Mouse (Mus musculus): ENCODE measurements at regions not wholly inside any gene's neighbourhood (a gene's known extent, or its start where the extent isn't known, plus 50 kb on each side); places are given as distances from the start of the nearest gene placed in this dataset.

DNA sequence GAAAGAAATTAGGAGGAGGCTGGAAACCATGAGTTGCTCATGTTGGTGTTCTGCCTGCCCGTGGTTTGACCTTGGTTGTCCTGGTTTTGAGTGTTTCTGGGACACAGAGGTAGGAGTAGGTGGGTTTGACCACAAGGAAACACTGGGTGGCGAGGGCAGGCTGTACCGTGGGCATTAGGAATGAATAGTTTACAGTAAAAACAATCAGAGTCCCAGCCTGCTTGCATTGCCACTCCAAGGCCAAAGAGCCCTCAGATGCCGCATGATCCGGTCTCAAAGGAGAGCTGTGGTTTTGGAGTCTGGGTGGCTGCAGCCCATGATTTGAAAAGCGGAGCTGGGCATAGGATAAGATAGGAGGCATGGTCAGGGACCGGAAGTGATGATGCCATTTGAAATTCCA is 212.0 kb downstream of the 4933412E24Rik start:
- WGBS = 87% methylated on average over 7 of the region's 7 CpGs
- H3K4me1 ChIP-seq (ENCODE audit: control insufficient read depth, insufficient read depth, low read length) = no peaks in the 10 kb centered on the region
- no peaks in the 10 kb centered on the region for H3K27me3 ChIP-seq (ENCODE audit: control insufficient read depth, insufficient read depth, low read length)
- no peak overlapping the region for H3K4me3 ChIP-seq (replicated peaks; ENCODE audit: insufficient read depth, low read depth, low read length)
- no peak overlapping the region for H3K27ac ChIP-seq (ENCODE audit: insufficient read depth, low read length)
- TF ChIP-seq CTCF (IDR thresholded peaks at IDR 0.05; ENCODE audit: borderline replicate concordance, insufficient read depth, low read depth, low read length) (no peak), POLR2A (IDR thresholded peaks at IDR 0.05; ENCODE audit: borderline replicate concordance, insufficient read depth, low read length) (no peak)
- DNase-seq = no peak

DNA sequence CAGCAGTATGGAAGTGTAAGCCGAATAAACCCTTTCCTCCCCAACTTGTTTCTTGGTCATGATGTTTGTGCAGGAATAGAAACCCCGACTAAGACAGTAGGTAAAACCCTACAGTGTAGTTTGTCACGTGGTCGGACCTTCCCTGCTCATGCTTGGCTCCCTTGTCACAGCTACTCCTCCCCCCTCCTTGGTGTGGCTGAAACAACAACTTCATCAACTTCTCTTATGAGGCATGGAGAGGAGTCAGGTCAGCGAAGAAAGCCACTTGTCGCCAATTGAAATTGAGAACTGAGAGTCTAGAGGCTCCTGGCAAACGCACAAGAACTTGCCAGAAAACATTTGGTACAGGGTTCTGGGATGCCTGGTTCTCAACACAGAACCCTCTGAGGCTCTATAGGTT is 214.1 kb downstream of the 4933412E24Rik start:
- DNase-seq = no peak
- H3K4me3 ChIP-seq (replicated peaks; ENCODE audit: insufficient read depth, low read depth, low read length) = no peak overlapping the region
- H3K27me3 ChIP-seq (ENCODE audit: control insufficient read depth, insufficient read depth, low read length) = no peaks in the 10 kb centered on the region
- no peak overlapping the region for H3K27ac ChIP-seq (ENCODE audit: insufficient read depth, low read length)
- no peaks in the 10 kb centered on the region for H3K4me1 ChIP-seq (ENCODE audit: control insufficient read depth, insufficient read depth, low read length)
- 86% methylated on average over 7 of the region's 7 CpGs for WGBS
- TF ChIP-seq CTCF (IDR thresholded peaks at IDR 0.05; ENCODE audit: borderline replicate concordance, insufficient read depth, low read depth, low read length) (no peak), POLR2A (IDR thresholded peaks at IDR 0.05; ENCODE audit: borderline replicate concordance, insufficient read depth, low read length) (no peak)

DNA sequence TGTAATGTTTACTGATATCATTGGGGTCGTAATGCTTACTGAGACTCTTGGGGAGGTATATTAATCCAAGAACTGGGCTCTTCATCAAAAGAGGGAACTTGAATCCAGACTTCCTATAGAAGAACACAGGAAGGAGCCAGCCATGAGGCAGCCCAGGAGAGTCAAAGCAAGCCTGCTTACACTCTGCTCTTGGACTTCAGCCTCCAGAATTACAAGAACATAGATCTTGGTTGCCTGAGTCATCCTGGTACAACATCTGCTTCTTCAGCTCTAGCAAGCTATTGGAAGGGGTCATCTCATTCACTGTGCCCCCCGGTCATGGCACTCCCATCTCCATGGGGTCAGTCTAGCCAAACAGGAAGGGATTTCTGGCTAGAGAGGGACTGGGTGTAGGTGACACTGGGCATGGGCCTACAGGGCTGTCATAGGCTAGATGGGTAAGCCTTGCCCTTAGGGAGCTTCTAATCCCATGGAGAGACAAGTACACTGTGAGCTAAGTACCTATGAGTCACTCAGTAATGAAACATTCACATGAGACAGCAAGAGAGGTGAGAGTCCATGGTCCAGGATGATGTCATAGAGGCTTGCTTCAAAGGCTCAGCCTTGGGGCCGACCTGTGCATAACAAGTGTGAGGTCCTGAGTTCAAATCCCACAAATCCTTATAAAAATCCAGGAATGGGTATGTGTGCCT is 217.1 kb downstream of the 4933412E24Rik start:
- H3K4me3 ChIP-seq (replicated peaks; ENCODE audit: insufficient read depth, low read depth, low read length) = no peak overlapping the region
- 94% methylated on average over 3 of the region's 3 CpGs for WGBS
- TF ChIP-seq POLR2A (IDR thresholded peaks at IDR 0.05; ENCODE audit: borderline replicate concordance, insufficient read depth, low read length) (no peak), CTCF (IDR thresholded peaks at IDR 0.05; ENCODE audit: borderline replicate concordance, insufficient read depth, low read depth, low read length) (no peak)
- H3K4me1 ChIP-seq (ENCODE audit: control insufficient read depth, insufficient read depth, low read length) = peaks cover 9% of the 10 kb centered on the region; the same call in 1 of the 2 replicates
- no peak overlapping the region for H3K27ac ChIP-seq (ENCODE audit: insufficient read depth, low read length)
- H3K27me3 ChIP-seq (ENCODE audit: control insufficient read depth, insufficient read depth, low read length) = no peaks in the 10 kb centered on the region
- DNase-seq = no peak

DNA sequence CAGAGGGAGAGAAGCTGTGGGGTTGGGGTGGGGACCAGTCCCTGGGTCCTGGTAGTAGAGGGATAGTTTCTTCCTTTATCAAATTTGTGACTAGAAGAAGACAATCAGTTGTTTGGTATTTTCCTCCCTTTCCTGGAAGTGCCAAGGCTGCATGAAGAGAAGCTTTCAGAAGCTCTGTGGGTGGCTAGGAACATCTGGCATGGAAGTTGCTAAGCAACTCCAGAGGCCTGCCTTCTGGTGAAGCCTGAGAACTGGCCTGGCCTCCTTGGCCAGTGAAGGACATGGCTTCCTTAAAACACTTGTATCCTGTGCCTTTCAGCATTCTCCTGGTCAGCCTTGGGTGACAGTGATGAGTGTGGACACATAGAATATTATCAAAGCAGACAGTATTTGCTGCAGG is 217.9 kb downstream of the 4933412E24Rik start:
- DNase-seq = no peak
- Histone ChIP-seq H3K4me1 (ENCODE audit: control insufficient read depth, insufficient read depth, low read length) (peaks cover 9% of the 10 kb centered on the region; the same call in 1 of the 2 replicates), H3K27me3 (ENCODE audit: control insufficient read depth, insufficient read depth, low read length) (no peaks in the 10 kb centered on the region), H3K4me3 (replicated peaks; ENCODE audit: insufficient read depth, low read depth, low read length) (no peak overlapping the region), H3K27ac (ENCODE audit: insufficient read depth, low read length) (no peak overlapping the region)
- TF ChIP-seq CTCF (IDR thresholded peaks at IDR 0.05; ENCODE audit: borderline replicate concordance, insufficient read depth, low read depth, low read length) = no peak
- TF ChIP-seq POLR2A (IDR thresholded peaks at IDR 0.05; ENCODE audit: borderline replicate concordance, insufficient read depth, low read length) = no peak

DNA sequence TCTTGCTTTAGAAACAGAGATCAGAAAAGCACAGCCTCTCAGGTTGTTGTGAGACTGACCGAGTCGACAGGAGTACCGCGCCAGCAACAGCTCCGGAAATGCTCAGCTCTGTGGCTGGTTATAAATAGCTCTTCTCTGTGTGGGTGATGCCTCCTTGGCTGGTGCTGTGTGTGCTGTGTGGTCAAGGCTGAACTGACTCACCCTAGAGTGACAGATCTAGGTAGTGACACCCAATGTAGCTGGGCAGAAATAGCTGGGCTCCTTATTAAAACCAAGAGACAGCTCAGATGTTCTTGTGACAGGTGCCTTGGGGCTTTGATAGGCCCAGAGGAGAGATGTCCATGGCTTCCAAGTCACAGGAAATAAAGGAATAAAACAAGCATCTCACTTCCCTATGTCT is 220.7 kb downstream of the 4933412E24Rik start:
- Histone ChIP-seq H3K4me1 (ENCODE audit: control insufficient read depth, insufficient read depth, low read length) (peaks cover 9% of the 10 kb centered on the region; the same call in 1 of the 2 replicates), H3K4me3 (replicated peaks; ENCODE audit: insufficient read depth, low read depth, low read length) (no peak overlapping the region), H3K27ac (ENCODE audit: insufficient read depth, low read length) (no peak overlapping the region), H3K27me3 (ENCODE audit: control insufficient read depth, insufficient read depth, low read length) (no peaks in the 10 kb centered on the region)
- 15% methylated on average over 5 of the region's 5 CpGs for WGBS
- TF ChIP-seq POLR2A (IDR thresholded peaks at IDR 0.05; ENCODE audit: borderline replicate concordance, insufficient read depth, low read length) (no peak), CTCF (IDR thresholded peaks at IDR 0.05; ENCODE audit: borderline replicate concordance, insufficient read depth, low read depth, low read length) (no peak)
- DNase-seq = peak; percentile 53 to 83

DNA sequence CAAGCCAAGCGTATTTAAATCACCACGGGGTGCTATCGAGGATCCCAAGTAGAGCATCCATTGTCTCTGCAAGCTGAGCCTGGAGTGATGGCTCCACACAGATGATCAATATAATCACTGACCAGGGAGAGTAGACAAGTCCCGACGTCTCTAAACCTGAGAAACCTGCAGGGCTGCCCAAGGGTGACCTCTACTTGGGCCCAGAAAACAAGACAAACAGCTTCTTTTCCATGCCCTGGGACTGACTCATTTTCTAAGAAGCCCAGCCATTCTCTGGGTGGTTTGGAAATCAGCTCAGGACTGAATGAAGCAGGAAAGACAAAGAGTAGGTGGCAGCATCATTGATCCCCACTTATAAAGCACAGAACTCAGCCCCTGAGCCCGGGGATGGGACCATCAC is 221.5 kb downstream of the 4933412E24Rik start:
- TF ChIP-seq CTCF (IDR thresholded peaks at IDR 0.05; ENCODE audit: borderline replicate concordance, insufficient read depth, low read depth, low read length) = no peak
- no peak for TF ChIP-seq POLR2A (IDR thresholded peaks at IDR 0.05; ENCODE audit: borderline replicate concordance, insufficient read depth, low read length)
- 86% methylated on average over 6 of the region's 6 CpGs for WGBS
- Histone ChIP-seq H3K4me3 (replicated peaks; ENCODE audit: insufficient read depth, low read depth, low read length) (no peak overlapping the region), H3K27ac (ENCODE audit: insufficient read depth, low read length) (no peak overlapping the region), H3K4me1 (ENCODE audit: control insufficient read depth, insufficient read depth, low read length) (peaks cover 9% of the 10 kb centered on the region; the same call in 1 of the 2 replicates), H3K27me3 (ENCODE audit: control insufficient read depth, insufficient read depth, low read length) (no peaks in the 10 kb centered on the region)
- DNase-seq = no peak

DNA sequence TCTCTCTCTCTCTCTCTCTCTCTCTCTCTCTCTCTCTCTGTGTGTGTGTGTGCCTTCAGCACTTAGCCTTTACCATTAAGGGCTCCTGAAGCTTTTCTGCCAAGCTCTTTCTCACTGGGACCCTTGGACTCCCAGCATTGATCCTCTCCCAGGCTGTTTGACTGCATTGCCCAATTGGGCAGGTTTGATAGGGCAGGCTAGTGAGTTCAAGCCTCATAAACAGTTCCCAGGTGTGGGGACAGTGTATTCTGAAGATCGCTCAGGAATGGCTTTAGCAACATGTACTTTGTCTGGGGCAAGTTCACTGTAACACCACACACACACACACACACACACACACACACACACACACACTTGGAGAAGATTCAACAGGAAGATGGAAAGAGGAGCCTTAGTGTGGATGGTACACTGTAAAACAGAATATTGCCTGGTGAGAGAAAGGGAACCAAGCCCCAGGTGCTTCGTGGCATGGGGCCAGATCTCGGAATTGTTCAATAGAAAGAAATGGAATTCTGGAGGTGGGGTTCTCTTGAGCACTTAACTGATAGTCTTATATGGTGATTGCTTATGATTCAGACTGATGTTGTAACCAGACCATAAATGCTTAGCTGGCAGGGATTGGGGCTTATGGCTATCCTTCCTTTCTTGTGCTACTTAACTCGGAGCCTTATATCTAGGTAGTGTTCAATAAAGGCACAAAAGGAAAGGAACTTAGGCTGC is 229.5 kb downstream of the 4933412E24Rik start:
- TF ChIP-seq POLR2A (IDR thresholded peaks at IDR 0.05; ENCODE audit: borderline replicate concordance, insufficient read depth, low read length) (no peak), CTCF (IDR thresholded peaks at IDR 0.05; ENCODE audit: borderline replicate concordance, insufficient read depth, low read depth, low read length) (no peak)
- H3K4me1 ChIP-seq (ENCODE audit: control insufficient read depth, insufficient read depth, low read length) = no peaks in the 10 kb centered on the region
- H3K27me3 ChIP-seq (ENCODE audit: control insufficient read depth, insufficient read depth, low read length) = no peaks in the 10 kb centered on the region
- no peak overlapping the region for H3K4me3 ChIP-seq (replicated peaks; ENCODE audit: insufficient read depth, low read depth, low read length)
- no peak for DNase-seq
- WGBS = 79% methylated on average over 4 of the region's 4 CpGs
- H3K27ac ChIP-seq (ENCODE audit: insufficient read depth, low read length) = no peak overlapping the region

DNA sequence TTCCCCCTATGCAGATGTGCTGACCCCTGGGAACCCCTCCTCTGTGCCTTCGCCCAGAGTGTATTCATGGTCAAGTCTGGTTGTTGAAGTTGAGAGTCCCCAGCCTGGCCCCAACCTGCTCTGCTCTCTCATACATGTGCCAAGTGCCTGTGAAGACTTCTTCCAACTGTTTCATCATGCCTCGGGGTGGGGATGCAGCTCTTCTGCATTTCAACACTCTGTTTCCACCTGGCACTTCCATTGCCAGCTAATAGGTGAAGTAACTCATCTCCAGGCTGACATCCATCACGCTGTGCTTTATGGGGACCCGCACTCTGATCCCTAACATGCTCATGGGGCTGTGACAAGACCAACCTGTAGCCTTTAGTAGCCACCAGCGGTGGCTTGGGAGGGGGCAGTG is 230.4 kb downstream of the 4933412E24Rik start:
- H3K27me3 ChIP-seq (ENCODE audit: control insufficient read depth, insufficient read depth, low read length) = no peaks in the 10 kb centered on the region
- DNase-seq = no peak
- no peak overlapping the region for H3K4me3 ChIP-seq (replicated peaks; ENCODE audit: insufficient read depth, low read depth, low read length)
- WGBS = 82% methylated on average over 5 of the region's 5 CpGs
- H3K27ac ChIP-seq (ENCODE audit: insufficient read depth, low read length) = no peak overlapping the region
- H3K4me1 ChIP-seq (ENCODE audit: control insufficient read depth, insufficient read depth, low read length) = no peaks in the 10 kb centered on the region
- TF ChIP-seq POLR2A (IDR thresholded peaks at IDR 0.05; ENCODE audit: borderline replicate concordance, insufficient read depth, low read length) = no peak

Data from cerebellum, adult 2 months (tissue).